Mouse (Mus musculus) spleen, adult 2 months (tissue): ENCODE results near the gene Lpar3. TPM values are rescaled to one million over a fixed set of nuclear protein-coding genes. Genes with fewer than 3 reads are reported as not detected.
A peak's percentile ranks its signal among the peaks of the same experiment; 100 is the strongest.

Experiments used
- DNase-seq, 2 experiments: peaks; one replicate each; pipeline versions ENCODE4 v3.0.0 to v3.0.0-alpha.2; 2012 to 2021; ENCODE audit warnings: low spot score in 2 of 2, low read depth in 1 of 2
- H3K27ac ChIP-seq: fragments of 200-500 bp; 2 replicates; pipeline ENCODE4 v1.5.1; 2012; ENCODE audit warnings: low read length, inconsistent platforms; ENCODE audit not compliant: insufficient read depth
- H3K27me3 ChIP-seq: fragments of 200-500 bp; 2 replicates; pipeline ENCODE4 v1.6.1; 2012; ENCODE audit warnings: mild to moderate bottlenecking, moderate library complexity, low read length, inconsistent platforms; ENCODE audit not compliant: control insufficient read depth, insufficient read depth
- H3K36me3 ChIP-seq: fragments of 200-500 bp; 2 replicates; pipeline ENCODE4 v1.6.1; 2012; ENCODE audit warnings: mild to moderate bottlenecking, low read length, inconsistent platforms; ENCODE audit not compliant: control insufficient read depth, insufficient read depth
- H3K4me1 ChIP-seq: fragments of 200-500 bp; 2 replicates; pipeline ENCODE4 v1.6.1; 2011; ENCODE audit warnings: inconsistent platforms; ENCODE audit not compliant: control insufficient read depth, insufficient read depth, insufficient read length
- H3K4me3 ChIP-seq: fragments of 200-500 bp; 2 replicates; pipeline ENCODE4 v1.5.1; 2011; ENCODE audit warnings: mild to moderate bottlenecking, inconsistent platforms; ENCODE audit not compliant: insufficient read depth, insufficient read length; ENCODE audit errors: extremely low read depth
- CTCF ChIP-seq: fragments of 200-500 bp; IDR thresholded peaks from 2 replicates; pipeline ENCODE4 v1.5.1; 2011; ENCODE audit warnings: mild to moderate bottlenecking, inconsistent platforms; ENCODE audit not compliant: insufficient read depth, insufficient read length, insufficient replicate concordance; ENCODE audit errors: extremely low read depth
- POLR2A ChIP-seq: fragments of 200-500 bp; IDR thresholded peaks from 2 replicates; pipeline ENCODE4 v1.6.1; 2011; ENCODE audit warnings: low read depth, low read length, inconsistent platforms
- WGBS: fragments of 180-500 bp; shearing (Covaris S2); methylation state at CpG from one replicate; pipeline ENCODE4 v1.1.7; 2018; 5-methylcytosine and 5-hydroxymethylcytosine counted together
- polyA plus RNA-seq: library from polyadenylated mRNA; depleted of rRNA; stranded (reverse); fragments of >200 nt; gene quantifications from 2 replicates; pipeline ENCODE4 v1.2.3, GENCODE M21; 2012

Lpar3 gene
- polyA plus RNA-seq, 1 experiment, result 0.57 TPM

DNA sequence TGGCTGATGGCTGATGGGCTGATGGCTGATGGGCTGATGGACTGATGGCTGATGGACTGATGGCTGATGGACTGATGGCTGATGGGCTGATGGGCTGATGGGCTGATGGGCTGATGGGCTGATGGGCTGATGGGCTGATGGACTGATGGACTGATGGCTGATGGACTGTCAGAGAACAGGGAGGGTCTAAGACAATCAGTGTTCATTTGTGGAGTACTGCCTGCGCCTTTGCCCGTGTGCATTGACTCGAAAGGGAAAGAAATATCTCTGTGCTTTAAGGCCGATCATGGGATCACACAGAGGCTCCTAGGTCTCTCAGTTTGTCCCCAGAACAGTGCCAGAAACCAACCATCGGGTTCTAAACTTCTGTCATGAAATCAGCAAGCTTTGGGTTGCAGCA is 34.4 kb downstream of the Lpar3 start:
- Histone ChIP-seq H3K27ac (no peak overlapping the region), H3K36me3 (no peaks in the 10 kb centered on the region), H3K4me3 (no peak overlapping the region), H3K27me3 (no peaks in the 10 kb centered on the region), H3K4me1 (peaks cover 16% of the 10 kb centered on the region; the same call in 1 of the 2 replicates)
- WGBS, result 90% methylated on average over 5 of the region's 5 CpGs
- DNase-seq, result no peak
- TF ChIP-seq CTCF (no peak), POLR2A (no peak)

DNA sequence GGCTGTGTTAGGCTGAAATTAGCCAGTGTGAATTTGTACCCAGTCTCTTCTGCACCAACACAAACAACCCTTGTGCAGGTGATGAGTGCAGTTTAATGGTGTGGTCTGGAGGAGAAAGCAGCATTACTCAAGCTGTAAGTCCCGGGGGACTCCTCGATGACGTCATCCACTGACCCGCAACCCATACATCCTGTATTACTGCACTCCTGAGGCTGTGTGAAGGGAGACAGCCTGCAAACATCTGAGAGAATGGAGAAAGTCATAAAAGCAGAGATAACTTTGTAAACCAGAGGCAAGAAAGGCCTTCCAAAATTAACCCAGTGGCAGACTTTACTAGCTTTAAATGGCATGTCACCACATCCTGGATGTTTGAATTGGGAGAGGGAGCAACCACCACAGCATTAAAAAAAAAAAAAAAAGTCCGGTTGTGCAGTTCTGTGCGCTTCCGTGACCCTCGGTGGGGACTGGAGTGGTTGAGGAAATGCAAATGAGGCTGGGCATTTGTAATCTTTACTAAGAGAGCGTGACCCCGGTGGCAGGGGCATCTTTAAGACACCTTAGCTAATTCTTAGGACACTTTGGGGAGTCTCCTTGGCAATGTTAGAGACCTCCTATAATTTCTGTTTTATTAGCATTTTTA is 36.8 kb downstream of the Lpar3 start:
- no peaks in the 10 kb centered on the region for H3K27me3 ChIP-seq
- no peak overlapping the region for H3K4me3 ChIP-seq
- 9% methylated on average over 10 of the region's 10 CpGs for WGBS
- peaks cover 16% of the 10 kb centered on the region; the same call in 1 of the 2 replicates for H3K4me1 ChIP-seq
- no peak for TF ChIP-seq POLR2A
- TF ChIP-seq CTCF, result no peak
- H3K27ac ChIP-seq, result no peak overlapping the region
- no peaks in the 10 kb centered on the region for H3K36me3 ChIP-seq
- DNase-seq, result peak; percentile 73 to 84

DNA sequence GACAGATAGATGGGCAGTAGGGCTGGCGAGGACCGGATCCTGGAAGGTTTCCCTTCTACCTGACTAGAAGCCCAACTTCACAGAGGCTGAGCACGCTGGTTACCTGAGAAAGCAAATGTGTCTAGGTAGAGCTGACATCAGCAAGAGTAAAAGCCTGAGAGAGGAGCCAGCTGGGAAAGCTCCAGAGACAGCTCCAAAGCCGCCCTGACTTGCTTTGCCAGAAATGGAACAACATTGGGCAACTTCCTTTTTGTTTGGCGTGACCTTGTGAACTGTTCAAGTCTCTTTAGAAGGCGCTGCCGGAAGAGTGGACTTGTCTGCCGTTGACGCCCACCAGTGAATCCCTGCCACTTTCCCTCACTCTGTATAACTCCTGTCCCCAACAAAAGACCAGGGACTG is 39.4 kb downstream of the Lpar3 start:
- no peak for DNase-seq
- Histone ChIP-seq H3K27ac (no peak overlapping the region), H3K4me1 (peaks cover 16% of the 10 kb centered on the region; the same call in 1 of the 2 replicates), H3K36me3 (no peaks in the 10 kb centered on the region), H3K27me3 (no peaks in the 10 kb centered on the region), H3K4me3 (no peak overlapping the region)
- WGBS, result 81% methylated on average over 9 of the region's 9 CpGs
- TF ChIP-seq CTCF (no peak), POLR2A (no peak)

DNA sequence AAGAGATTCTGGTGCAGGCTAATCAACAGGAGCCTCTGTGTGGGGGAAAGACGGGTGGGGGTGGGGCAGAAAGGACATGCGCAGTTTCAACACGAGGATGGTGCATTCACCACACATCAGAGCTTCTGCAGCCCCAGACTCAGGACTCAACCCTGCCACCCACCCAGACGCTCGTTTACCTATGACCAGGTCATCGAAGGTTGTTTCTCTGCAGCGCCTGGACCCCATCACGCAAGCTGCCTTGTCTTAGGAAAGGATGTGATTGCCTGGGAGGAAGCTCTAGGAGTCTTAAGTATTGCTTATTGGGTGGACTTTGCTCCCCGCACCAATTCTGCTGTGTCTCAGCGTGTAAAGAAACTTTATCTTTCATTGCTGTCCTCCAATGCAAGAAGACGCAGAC is 40.1 kb downstream of the Lpar3 start:
- no peaks in the 10 kb centered on the region for H3K27me3 ChIP-seq
- no peak for DNase-seq
- peaks cover 16% of the 10 kb centered on the region; the same call in 1 of the 2 replicates for H3K4me1 ChIP-seq
- TF ChIP-seq CTCF (no peak), POLR2A (no peak)
- H3K4me3 ChIP-seq, result no peak overlapping the region
- no peak overlapping the region for H3K27ac ChIP-seq
- no peaks in the 10 kb centered on the region for H3K36me3 ChIP-seq
- WGBS, result 85% methylated on average over 11 of the region's 11 CpGs

DNA sequence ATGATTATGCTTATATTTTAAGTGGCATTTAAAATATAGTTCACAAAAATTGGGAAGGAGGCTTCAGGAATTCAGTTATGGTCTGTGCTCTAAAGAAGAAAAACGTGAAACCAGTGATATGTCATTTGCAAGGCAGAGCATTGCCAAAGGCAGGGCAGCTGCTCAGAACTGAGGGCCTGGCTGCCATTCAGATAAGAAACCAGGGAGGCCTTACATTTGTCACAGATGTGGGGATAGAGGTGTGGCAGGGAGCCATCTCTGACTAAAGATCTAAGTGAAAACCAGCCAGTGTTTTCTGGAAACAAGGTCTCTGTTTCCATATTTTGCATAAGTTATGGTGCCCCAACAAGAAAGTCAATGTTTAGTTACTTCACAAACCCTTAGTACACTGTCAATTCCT is 41.8 kb downstream of the Lpar3 start:
- WGBS, result 68% methylated on average over 1 of the region's 1 CpGs
- Histone ChIP-seq H3K27me3 (no peaks in the 10 kb centered on the region), H3K27ac (no peak overlapping the region), H3K4me3 (no peak overlapping the region), H3K4me1 (peaks cover 9% of the 10 kb centered on the region; the same call in 1 of the 2 replicates), H3K36me3 (no peaks in the 10 kb centered on the region)
- no peak for DNase-seq
- TF ChIP-seq POLR2A (no peak), CTCF (no peak)

DNA sequence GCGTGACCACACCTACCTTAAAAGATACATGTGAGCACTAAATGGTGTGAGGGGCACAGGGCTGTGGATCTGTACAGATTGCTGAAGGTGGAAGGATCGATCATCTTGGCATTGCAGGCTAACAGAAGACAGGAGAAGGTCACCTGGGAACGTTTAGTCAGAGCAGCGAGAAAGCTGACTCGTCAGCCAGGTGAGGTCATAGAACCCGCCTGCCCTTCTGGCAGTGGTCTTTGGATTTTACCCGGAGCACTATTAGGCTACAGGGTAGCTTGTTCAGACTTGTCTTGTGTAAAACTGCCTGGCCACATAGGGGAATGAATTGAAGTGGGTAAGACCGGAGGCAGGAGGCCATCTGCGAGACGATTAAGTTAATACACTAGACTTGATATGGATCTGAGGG is 43.4 kb downstream of the Lpar3 start:
- Histone ChIP-seq H3K4me1 (no peaks in the 10 kb centered on the region), H3K27ac (no peak overlapping the region), H3K36me3 (no peaks in the 10 kb centered on the region), H3K4me3 (no peak overlapping the region), H3K27me3 (no peaks in the 10 kb centered on the region)
- WGBS, result 89% methylated on average over 10 of the region's 10 CpGs
- TF ChIP-seq POLR2A, result no peak
- TF ChIP-seq CTCF, result no peak
- DNase-seq, result no peak

DNA sequence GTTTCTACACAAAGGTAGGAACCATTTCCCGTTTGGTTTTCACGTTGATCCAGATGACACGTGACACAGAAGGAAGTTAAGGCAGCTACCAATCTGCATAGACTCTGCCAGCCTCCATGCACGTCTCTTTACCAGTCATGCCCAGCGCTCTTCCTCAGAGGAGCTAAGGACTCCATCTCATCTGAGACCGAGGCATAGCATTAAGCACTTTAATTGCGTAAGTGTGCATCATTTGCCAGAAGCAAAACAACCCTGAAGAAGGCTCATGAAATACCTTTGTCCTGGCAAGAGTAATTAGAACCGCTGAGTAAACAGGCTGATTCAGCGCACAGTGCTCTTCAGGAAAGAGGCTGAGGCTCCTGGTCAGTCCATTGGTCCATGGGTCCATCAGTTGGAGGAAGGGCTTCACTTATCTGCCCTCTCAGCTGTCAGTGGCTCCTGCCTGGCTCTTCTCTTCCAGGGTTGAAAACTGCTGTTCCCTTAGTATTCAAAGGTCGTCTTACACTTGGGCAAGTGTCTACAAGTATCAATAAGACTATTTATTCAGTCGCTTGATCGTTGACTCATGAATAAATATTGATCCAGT is 44.9 kb downstream of the Lpar3 start:
- no peaks in the 10 kb centered on the region for H3K4me1 ChIP-seq
- WGBS, result 67% methylated on average over 12 of the region's 12 CpGs
- no peak overlapping the region for H3K27ac ChIP-seq
- H3K36me3 ChIP-seq, result no peaks in the 10 kb centered on the region
- no peak for TF ChIP-seq POLR2A
- H3K27me3 ChIP-seq, result no peaks in the 10 kb centered on the region
- no peak overlapping the region for H3K4me3 ChIP-seq
- no peak for DNase-seq
